Mouse (Mus musculus) large intestine, adult 2 months (tissue): ENCODE data around the gene Scarf1. TPM values are rescaled to one million over a fixed set of nuclear protein-coding genes. Genes with fewer than 3 reads are reported as not detected.

Experiments
- DNase-seq: peaks from one replicate; pipeline ENCODE4 v3.0.0-alpha.2; 2012; ENCODE audit warnings: low read depth, low spot score
- WGBS: fragments of 180-500 bp; shearing (Covaris S2); methylation state at CpG from one replicate; pipeline ENCODE4 v1.1.7; 2018; 5-methylcytosine and 5-hydroxymethylcytosine counted together
- polyA plus RNA-seq: library from polyadenylated mRNA; depleted of rRNA; stranded (reverse); fragments of >200 nt; gene quantifications from 2 replicates; pipeline ENCODE4 v1.2.3, GENCODE M21; 2012; rRNA removed

Gene Scarf1
- 3.8 and 5.9 TPM in 2 replicates for polyA plus RNA-seq

DNA sequence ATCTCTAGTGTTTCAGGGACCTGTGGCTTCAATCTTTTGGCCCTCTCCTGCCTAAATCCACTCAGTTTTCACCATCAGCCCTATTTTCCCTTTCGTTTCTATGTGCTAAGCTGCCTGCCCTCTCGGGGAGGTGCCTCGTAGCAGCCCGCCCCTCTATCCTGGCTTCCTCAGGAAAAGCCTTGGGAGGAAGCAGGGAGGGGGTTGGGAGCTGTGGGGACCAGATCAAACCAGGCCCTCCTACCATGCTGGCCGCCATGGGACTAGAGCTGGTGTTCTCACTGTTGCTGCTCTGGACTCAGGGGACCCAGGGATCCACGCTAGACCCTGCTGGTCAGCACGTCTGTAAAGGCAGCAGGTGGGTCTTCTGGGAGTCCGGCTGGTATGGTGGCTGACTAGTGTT, at the start of gene Scarf1:
Scarf1 (plus strand) TSS at position 205 of the 400 bp plus-strand sequence.
- WGBS, result 71% methylated on average over 8 of the region's 8 CpGs

GRCm38 (mm10) chr11:75463624-75464023, 49.7 kb upstream of the Scarf1 start:
- 25% methylated on average over 4 of the region's 4 CpGs for WGBS
- no peak for DNase-seq

More for the DNA sequence above, at the start of gene Scarf1:
- no peak for DNase-seq

DNA sequence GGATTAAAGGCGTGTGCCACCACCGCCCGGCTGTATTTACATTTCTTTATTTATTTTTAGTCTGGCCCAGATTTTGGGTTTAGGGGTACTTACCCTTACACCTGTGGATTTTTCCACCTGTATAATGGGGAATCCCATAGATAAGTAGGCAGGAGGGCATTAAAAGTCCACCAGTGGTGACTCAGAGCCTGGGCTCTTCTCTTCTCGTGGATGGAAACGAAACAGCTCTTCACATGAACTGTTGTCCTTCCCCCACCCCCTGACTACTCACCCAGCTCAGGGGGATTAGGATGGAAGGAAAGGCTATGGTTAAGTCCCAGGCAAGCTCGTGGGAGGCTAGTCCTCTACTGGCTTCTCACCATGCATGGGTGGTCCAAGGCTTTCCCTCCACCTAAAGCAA, 48.9 kb upstream of the Scarf1 start:
- WGBS, result 74% methylated on average over 6 of the region's 6 CpGs
- no peak for DNase-seq

DNA sequence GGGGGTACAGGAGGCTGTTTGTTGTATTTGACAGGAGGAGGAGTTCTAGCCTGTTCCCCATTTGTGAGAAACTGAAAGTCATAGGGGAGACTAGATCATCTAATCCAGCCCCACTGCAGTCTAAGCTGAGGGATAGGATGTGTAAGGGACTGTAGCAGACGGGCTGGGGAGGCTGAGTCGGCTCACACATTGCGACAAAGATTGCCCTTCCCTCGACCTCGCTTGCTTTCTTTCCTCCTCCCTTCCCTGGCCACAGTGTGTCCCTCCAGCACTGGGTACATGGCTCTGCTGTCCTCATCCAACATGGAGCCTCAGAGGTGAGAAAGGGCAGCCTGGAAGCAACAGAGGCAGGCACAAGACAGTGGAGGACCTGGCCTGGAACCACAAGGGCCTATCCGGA, 48.3 kb upstream of the Scarf1 start:
- 80% methylated on average over 6 of the region's 6 CpGs for WGBS
- no peak for DNase-seq

- WGBS, result 98% methylated on average over 4 of the region's 4 CpGs
- DNase-seq, result no peak
Measured at GRCm38 (mm10) chr11:75466731-75467505, 46.4 kb upstream of the Scarf1 start.

GRCm38 (mm10) chr11:75467512-75468215, 45.7 kb upstream of the Scarf1 start:
- 20% methylated on average over 19 of the region's 19 CpGs for WGBS
- no peak for DNase-seq

GRCm38 (mm10) chr11:75468410-75468809, 44.9 kb upstream of the Scarf1 start:
- 58% methylated on average over 7 of the region's 7 CpGs for WGBS
- no peak for DNase-seq

DNA sequence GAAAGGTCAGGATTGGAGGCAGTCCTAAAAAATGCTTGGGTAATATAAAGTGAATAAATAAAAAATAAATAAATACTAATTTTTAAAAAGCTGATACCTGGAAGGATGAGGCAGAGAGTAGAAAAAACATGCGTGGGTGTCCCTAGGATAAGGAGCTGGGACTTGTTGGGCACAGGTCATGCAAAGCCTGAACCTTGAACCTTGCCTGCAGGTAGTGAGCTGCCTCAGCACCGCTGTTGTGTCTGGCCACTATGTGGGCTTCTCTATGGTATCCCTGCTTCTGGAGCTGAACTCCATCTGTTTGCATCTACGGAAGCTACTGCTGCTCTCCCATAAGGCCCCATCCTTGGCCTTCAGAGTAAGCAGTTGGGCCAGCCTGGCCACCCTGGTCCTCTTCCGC, 44.1 kb upstream of the Scarf1 start:
- no peak for DNase-seq
- WGBS, result 86% methylated on average over 4 of the region's 4 CpGs

GRCm38 (mm10) chr11:75470675-75471074, 42.7 kb upstream of the Scarf1 start:
- DNase-seq, result no peak
- 28% methylated on average over 3 of the region's 3 CpGs for WGBS

DNA sequence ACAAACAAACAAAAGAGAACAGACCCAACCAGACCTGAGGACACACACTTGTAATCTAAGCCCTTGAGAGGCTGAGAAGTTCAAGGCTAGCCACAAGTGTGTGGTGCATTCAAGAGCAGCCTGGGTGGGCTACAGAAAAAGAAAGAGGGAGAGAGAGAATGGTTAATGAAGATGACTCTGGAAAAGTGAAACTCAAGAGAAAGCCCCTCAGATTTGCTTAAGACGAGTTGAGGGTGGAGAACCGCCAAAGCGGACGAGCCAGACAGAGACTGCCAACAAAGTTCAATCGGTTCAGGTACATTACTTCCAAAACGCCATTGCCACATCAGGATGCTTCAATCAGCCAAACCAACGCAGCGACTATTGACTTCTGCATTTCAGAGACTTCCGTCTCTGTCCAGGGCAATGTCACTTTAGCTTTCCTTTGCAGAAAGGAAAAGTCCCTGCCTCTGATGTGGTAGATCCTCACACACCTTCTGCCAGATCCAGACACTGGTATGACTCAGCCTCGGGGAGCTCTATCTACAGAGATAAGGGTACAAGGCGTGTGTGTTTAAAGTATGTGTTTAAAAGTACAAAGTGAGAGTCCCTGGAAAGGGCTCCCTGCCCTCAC, 40.8 kb upstream of the Scarf1 start:
- 54% methylated on average over 11 of the region's 11 CpGs for WGBS
- DNase-seq, result no peak

DNA sequence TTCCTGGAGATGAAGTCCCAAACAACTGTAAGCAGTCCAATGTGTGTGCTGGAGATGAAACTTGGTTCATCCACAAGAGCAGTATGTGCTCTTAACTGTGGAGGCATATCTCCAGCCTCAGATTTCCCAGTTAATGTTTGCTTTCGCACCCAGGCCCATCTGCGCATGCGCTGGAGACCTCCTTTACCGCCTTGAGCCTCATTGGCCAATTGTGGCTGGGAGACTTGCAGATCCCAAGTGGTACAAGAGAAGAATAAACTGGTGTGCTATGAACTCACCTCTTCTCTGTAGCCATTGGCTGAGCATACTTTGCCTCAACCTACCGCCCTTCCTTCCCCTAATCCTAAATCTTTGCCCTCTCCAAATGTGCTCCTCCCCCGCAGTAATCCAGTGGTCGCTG, 40.0 kb upstream of the Scarf1 start:
- DNase-seq, result no peak
- 77% methylated on average over 7 of the region's 7 CpGs for WGBS

- DNase-seq, result no peak
- 4% methylated on average over 3 of the region's 3 CpGs for WGBS
Measured at GRCm38 (mm10) chr11:75486192-75486591, 27.1 kb upstream of the Scarf1 start.

DNA sequence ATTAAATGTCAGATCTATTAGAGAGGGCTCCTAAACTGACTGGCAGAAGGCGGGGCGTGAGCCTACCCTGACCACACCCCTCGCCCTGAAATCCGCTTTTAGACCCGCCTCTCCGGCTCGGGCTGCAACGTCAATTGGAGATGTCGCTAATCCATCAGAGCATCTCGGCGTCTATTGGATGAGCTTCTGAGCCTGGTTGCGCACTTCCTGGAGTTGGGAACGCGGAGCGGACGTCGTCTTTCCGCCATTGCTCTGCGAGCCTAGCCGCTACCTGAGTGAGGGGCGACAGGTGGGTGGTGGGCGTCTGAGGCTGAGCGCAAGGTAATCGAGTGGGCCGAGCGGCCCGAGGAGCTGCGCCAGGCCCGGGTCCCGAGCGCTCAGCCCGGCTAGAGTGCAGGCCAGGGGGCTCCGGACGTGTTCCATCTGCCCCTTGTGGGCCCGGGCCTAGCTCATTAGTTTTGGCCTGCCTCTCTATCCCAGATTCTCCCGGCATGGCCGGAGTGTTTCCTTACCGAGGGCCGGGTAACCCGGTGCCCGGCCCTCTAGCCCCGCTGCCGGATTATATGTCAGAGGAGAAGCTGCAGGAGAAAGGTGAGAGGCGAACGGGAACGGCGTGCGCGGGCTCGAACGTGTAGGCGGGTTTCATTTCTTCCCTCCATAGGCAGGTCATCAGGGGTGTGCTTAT, 26.6 kb upstream of the Scarf1 start, which contains the start of gene Prpf8:
Prpf8 (plus strand) TSS at position 216 of the 685 bp plus-strand sequence.
- peak; percentile 93 for DNase-seq
- under 1% methylated on average over 52 of the region's 52 CpGs for WGBS

GRCm38 (mm10) chr11:75487496-75487895, 25.8 kb upstream of the Scarf1 start:
- DNase-seq, result no peak
- 16% methylated on average over 6 of the region's 6 CpGs for WGBS

DNA sequence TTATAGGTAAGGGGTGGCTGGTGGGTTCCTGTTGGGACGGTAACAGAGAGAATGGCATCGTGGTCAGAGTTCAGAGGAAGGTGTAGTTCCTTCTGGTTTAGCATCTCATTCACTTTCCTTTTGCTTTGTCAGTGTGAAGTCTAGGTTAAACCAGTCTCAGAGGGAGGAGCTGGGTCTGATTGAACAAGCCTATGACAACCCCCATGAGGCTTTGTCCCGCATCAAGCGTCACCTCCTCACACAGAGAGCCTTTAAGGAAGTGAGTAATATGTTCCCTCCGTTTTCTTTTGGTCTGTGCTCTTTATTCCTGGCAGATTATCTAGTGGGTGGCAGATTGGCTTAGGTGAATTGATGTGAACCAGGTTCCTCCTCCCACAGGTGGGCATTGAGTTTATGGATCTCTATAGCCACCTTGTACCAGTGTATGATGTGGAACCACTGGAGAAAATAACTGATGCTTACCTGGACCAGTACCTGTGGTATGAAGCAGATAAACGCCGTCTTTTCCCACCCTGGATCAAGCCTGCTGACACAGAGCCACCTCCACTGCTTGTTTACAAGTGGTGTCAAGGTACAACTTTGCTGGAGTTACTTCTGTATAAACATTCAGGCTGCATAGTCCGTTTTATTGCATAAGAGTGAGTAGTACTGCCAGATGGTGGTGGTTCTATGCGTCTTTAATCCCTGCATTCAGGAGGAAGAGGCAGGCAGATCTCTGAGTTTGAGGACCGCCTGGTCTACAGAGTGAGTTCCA, 18.9 kb upstream of the Scarf1 start:
- no peak for DNase-seq
- WGBS, result 77% methylated on average over 10 of the region's 10 CpGs

- DNase-seq, result no peak
- 24% methylated on average over 1 of the region's 1 CpGs for whole genome bisulfite sequencing
Measured at GRCm38 (mm10) chr11:75498126-75498525, 15.2 kb upstream of the Scarf1 start.

GRCm38 (mm10) chr11:75508162-75508561, 5.2 kb upstream of the Scarf1 start:
- DNase-seq, result no peak
- 95% methylated on average over 4 of the region's 4 CpGs for WGBS

GRCm38 (mm10) chr11:75508904-75509303, 4.4 kb upstream of the Scarf1 start:
- WGBS, result 37% methylated on average over 8 of the region's 8 CpGs
- no peak for DNase-seq
